Mouse (Mus musculus) midbrain, embryonic 16.5 days (tissue): ENCODE data around the gene Stat5a. TPM values are rescaled to one million over a fixed set of nuclear protein-coding genes. Genes with fewer than 3 reads are reported as not detected.

ENCODE experiments used
- ATAC-seq: fragments of 200-750 bp; cut with Nextera tagmentation; 2 replicates; pipeline ENCODE4 v1.8.0; 2017; ENCODE audit warnings: moderate TSS enrichment
- H3K27ac ChIP-seq: fragments of 300-500 bp; sonication (generic); 2 replicates; pipeline ENCODE4 v1.5.1; 2014; ENCODE audit warnings: mild to moderate bottlenecking, low read length, mixed read lengths
- H3K27me3 ChIP-seq: fragments of 300-500 bp; sonication (generic); 2 replicates; pipeline ENCODE4 v1.6.1; 2014; ENCODE audit warnings: low read depth, low read length, mixed read lengths; ENCODE audit not compliant: control insufficient read depth, insufficient read depth
- H3K36me3 ChIP-seq: fragments of 300-500 bp; sonication (generic); 2 replicates; pipeline ENCODE4 v1.6.1; 2014; ENCODE audit warnings: mild to moderate bottlenecking, low read length, moderate library complexity, mixed read lengths; ENCODE audit not compliant: control insufficient read depth, insufficient read depth
- H3K4me1 ChIP-seq: fragments of 300-500 bp; sonication (generic); 2 replicates; pipeline ENCODE4 v1.6.1; 2014; ENCODE audit warnings: mild to moderate bottlenecking, low read length, mixed read lengths; ENCODE audit not compliant: control insufficient read depth, insufficient read depth
- H3K4me2 ChIP-seq: fragments of 300-500 bp; sonication (generic); 2 replicates; pipeline ENCODE4 v1.6.1; 2014; ENCODE audit warnings: mild to moderate bottlenecking, low read length, mixed read lengths
- H3K4me3 ChIP-seq: fragments of 300-500 bp; sonication (generic); 2 replicates; pipeline ENCODE4 v1.5.1; 2014; ENCODE audit warnings: low read depth, mild to moderate bottlenecking, low read length, moderate library complexity, mixed read lengths
- H3K9ac ChIP-seq: fragments of 300-500 bp; sonication (generic); 2 replicates; pipeline ENCODE4 v1.6.1; 2014; ENCODE audit warnings: low read depth, low read length, mixed read lengths
- H3K9me3 ChIP-seq: fragments of 300-500 bp; sonication (generic); replicated peaks from 2 replicates; pipeline ENCODE4 v1.6.1; 2014; ENCODE audit warnings: mild to moderate bottlenecking, low read length, mixed read lengths; ENCODE audit not compliant: control insufficient read depth, poor library complexity, severe bottlenecking
- WGBS: fragments of 180-500 bp; shearing (Covaris S2); extraction: QIAGEN DNeasy Blood & Tissue Kit; methylation state at CpG from one replicate; pipeline ENCODE4 v1.1.7; 2014; 5-methylcytosine and 5-hydroxymethylcytosine counted together
- polyA plus RNA-seq: library from polyadenylated mRNA; unstranded; fragments of >200 nt; fragmentation: Nextera tagmentation; extraction: Ambion mirVana; gene quantifications from 2 replicates; pipeline ENCODE4 v1.2.1, GENCODE M21; 2015

Gene Stat5a
- polyA plus RNA-seq, 1 experiment from 2014 or later, result 3.2 TPM

- Histone ChIP-seq H3K4me3 (no peak overlapping the region), H3K9ac (no peak overlapping the region), H3K36me3 (no peaks in the 10 kb centered on the region), H3K4me2 (no peak overlapping the region), H3K27ac (no peak overlapping the region), H3K4me1 (peaks cover 20% of the 10 kb centered on the region), H3K27me3 (peaks cover 2% of the 10 kb centered on the region), H3K9me3 (no peaks in the 10 kb centered on the region)
- ATAC-seq, result no peak
- WGBS, result 92% methylated on average over 2 of the region's 2 CpGs
These were observed 7.1 kb upstream of the Stat5a start for GRCm38 (mm10) chr11:100852088-100852487.

- peaks cover 18% of the 10 kb centered on the region for H3K4me1 ChIP-seq
- H3K36me3 ChIP-seq, result no peaks in the 10 kb centered on the region
- H3K4me2 ChIP-seq, result no peak overlapping the region
- WGBS, result 90% methylated on average over 5 of the region's 5 CpGs
- H3K27me3 ChIP-seq, result peaks cover 2% of the 10 kb centered on the region
- ATAC-seq, result no peak
- H3K9ac ChIP-seq, result no peak overlapping the region
- no peak overlapping the region for H3K4me3 ChIP-seq
- no peak overlapping the region for H3K27ac ChIP-seq
- no peaks in the 10 kb centered on the region for H3K9me3 ChIP-seq
These were observed 6.1 kb upstream of the Stat5a start for GRCm38 (mm10) chr11:100853018-100853417.

- H3K27ac ChIP-seq, result no peak overlapping the region
- no peaks in the 10 kb centered on the region for H3K36me3 ChIP-seq
- no peak overlapping the region for H3K4me2 ChIP-seq
- no peak for ATAC-seq
- H3K27me3 ChIP-seq, result peaks cover 4% of the 10 kb centered on the region
- 49% methylated on average over 4 of the region's 4 CpGs for WGBS
- no peak overlapping the region for H3K4me3 ChIP-seq
- no peaks in the 10 kb centered on the region for H3K9me3 ChIP-seq
- H3K4me1 ChIP-seq, result peaks cover 5% of the 10 kb centered on the region
- no peak overlapping the region for H3K9ac ChIP-seq
These were observed 4.9 kb upstream of the Stat5a start for GRCm38 (mm10) chr11:100854268-100854667.

- Histone ChIP-seq H3K4me3 (no peak overlapping the region), H3K36me3 (no peaks in the 10 kb centered on the region), H3K27ac (no peak overlapping the region), H3K27me3 (peaks cover 9% of the 10 kb centered on the region), H3K4me2 (no peak overlapping the region), H3K4me1 (peaks cover 5% of the 10 kb centered on the region; the same call in 1 of the 2 replicates), H3K9ac (no peak overlapping the region), H3K9me3 (no peaks in the 10 kb centered on the region)
- 90% methylated on average over 4 of the region's 4 CpGs for WGBS
- ATAC-seq, result no peak
These were observed 4.0 kb upstream of the Stat5a start for GRCm38 (mm10) chr11:100855178-100855577.

GRCm38 (mm10) chr11:100857960-100858359 lies 1.2 kb upstream of the Stat5a start:
- Histone ChIP-seq H3K27me3 (peaks cover 19% of the 10 kb centered on the region), H3K27ac (no peak overlapping the region), H3K9ac (no peak overlapping the region), H3K36me3 (no peaks in the 10 kb centered on the region), H3K4me2 (no peak overlapping the region), H3K4me3 (no peak overlapping the region), H3K4me1 (0 out of 2 replicates have a peak, but pooled peaks cover 4% of the 10 kb centered on the region), H3K9me3 (no peaks in the 10 kb centered on the region)
- ATAC-seq, result no peak
- WGBS, result 73% methylated on average over 6 of the region's 6 CpGs

GRCm38 (mm10) chr11:100859579-100860075 lies 476 bp downstream of the Stat5a start:
- H3K4me1 ChIP-seq, result 0 out of 2 replicates have a peak, but pooled peaks cover 4% of the 10 kb centered on the region
- no peak overlapping the region for H3K9ac ChIP-seq
- peak overlapping the region; percentile 55 for H3K4me2 ChIP-seq
- H3K27ac ChIP-seq, result no peak overlapping the region
- H3K4me3 ChIP-seq, result peak overlapping the region; percentile 41
- no peaks in the 10 kb centered on the region for H3K9me3 ChIP-seq
- no peaks in the 10 kb centered on the region for H3K36me3 ChIP-seq
- WGBS, result 50% methylated on average over 6 of the region's 6 CpGs
- H3K27me3 ChIP-seq, result peaks cover 19% of the 10 kb centered on the region
- no peak for ATAC-seq

- Histone ChIP-seq H3K9me3 (no peaks in the 10 kb centered on the region), H3K4me2 (peak overlapping the region; percentile 55), H3K9ac (peak overlapping the region; percentile 47), H3K27me3 (peaks cover 19% of the 10 kb centered on the region), H3K4me3 (peak overlapping the region; percentile 41), H3K27ac (no peak overlapping the region), H3K4me1 (0 out of 2 replicates have a peak, but pooled peaks cover 4% of the 10 kb centered on the region), H3K36me3 (no peaks in the 10 kb centered on the region)
- WGBS, result 3% methylated on average over 54 of the region's 55 CpGs
- ATAC-seq, result peak; percentile 58; the same call in 1 of the 2 replicates
These were observed 1.3 kb downstream of the Stat5a start for GRCm38 (mm10) chr11:100860198-100861048.

- H3K9ac ChIP-seq, result no peak overlapping the region
- H3K9me3 ChIP-seq, result no peaks in the 10 kb centered on the region
- H3K27ac ChIP-seq, result no peak overlapping the region
- ATAC-seq, result no peak
- 0 out of 2 replicates have a peak, but pooled peaks cover 4% of the 10 kb centered on the region for H3K4me1 ChIP-seq
- peaks cover 19% of the 10 kb centered on the region for H3K27me3 ChIP-seq
- H3K36me3 ChIP-seq, result no peaks in the 10 kb centered on the region
- H3K4me3 ChIP-seq, result no peak overlapping the region
- WGBS, result 91% methylated on average over 7 of the region's 7 CpGs
- H3K4me2 ChIP-seq, result no peak overlapping the region
These were observed 2.2 kb downstream of the Stat5a start for GRCm38 (mm10) chr11:100861335-100861734.

GRCm38 (mm10) chr11:100861836-100862235 lies 2.7 kb downstream of the Stat5a start:
- no peaks in the 10 kb centered on the region for H3K36me3 ChIP-seq
- H3K9me3 ChIP-seq, result no peaks in the 10 kb centered on the region
- 38% methylated on average over 3 of the region's 3 CpGs for WGBS
- H3K4me3 ChIP-seq, result no peak overlapping the region
- no peak overlapping the region for H3K27ac ChIP-seq
- no peak overlapping the region for H3K4me2 ChIP-seq
- H3K4me1 ChIP-seq, result 0 out of 2 replicates have a peak, but pooled peaks cover 4% of the 10 kb centered on the region
- no peak overlapping the region for H3K9ac ChIP-seq
- H3K27me3 ChIP-seq, result peaks cover 17% of the 10 kb centered on the region
- ATAC-seq, result no peak
